Comparison of ENCODE assay signal across 25 mouse cellular contexts in genomic region chr3:135859431-135859830, GRCm38 (mm10). TPM values are rescaled to one million over a fixed set of nuclear protein-coding genes. Genes with fewer than 3 reads are reported as not detected.
DNase-seq lines count a peak whose midpoint lies in the region; ATAC-seq and TF ChIP-seq lines count a peak whose summit lies in the region.
"Had no signal": no experiment of that assay in that cellular context is flagged by ENCODE, and none has a peak within 500 bp of the region (broad histone marks: within the 10 kb centered on the region; RNA-seq: fewer than 3 reads in every experiment).

No protein-coding gene starts in this region.

- no peaks in the 10 kb centered on the region for H3K9me3 ChIP-seq in forebrain, postnatal 0 days (ENCODE audit: low read length)
- no peaks in the 10 kb centered on the region for H3K9me3 ChIP-seq in forebrain, embryonic 14.5 days (replicated peaks; ENCODE audit: control insufficient read depth, low read length)
- H3K9me3 ChIP-seq: embryonic facial prominence, embryonic 10.5 days; hindbrain, embryonic 12.5 days; limb, embryonic 12.5 days had no signal

- H3K27me3 ChIP-seq in forebrain, postnatal 0 days (ENCODE audit: insufficient read depth, low read length): no peaks in the 10 kb centered on the region
- H3K27me3 ChIP-seq in forebrain, embryonic 14.5 days (replicated peaks; ENCODE audit: control insufficient read depth, insufficient read depth, low read length): no peaks in the 10 kb centered on the region
- H3K27me3 ChIP-seq: hindbrain, embryonic 12.5 days; limb, embryonic 12.5 days had no signal

- H3K4me3 ChIP-seq in forebrain, postnatal 0 days (ENCODE audit: low read depth, low read length): no peak overlapping the region
- H3K4me3 ChIP-seq in forebrain, embryonic 14.5 days (ENCODE audit: low read depth, low read length): no peak overlapping the region
- H3K4me3 ChIP-seq: embryonic facial prominence, embryonic 10.5 days; hindbrain, embryonic 12.5 days; limb, embryonic 12.5 days had no signal

- 75% methylated on average over 5 of the region's 5 CpGs for WGBS in forebrain, postnatal 0 days
- WGBS in forebrain, embryonic 14.5 days: 80% methylated on average over 5 of the region's 5 CpGs

- H3K27ac ChIP-seq in forebrain, postnatal 0 days (ENCODE audit: low read depth, low read length): no peak overlapping the region
- no peak overlapping the region for H3K27ac ChIP-seq in forebrain, embryonic 14.5 days (ENCODE audit: low read depth, low read length)
- H3K27ac ChIP-seq: embryonic facial prominence, embryonic 10.5 days; hindbrain, embryonic 12.5 days; kidney, postnatal 0 days; limb, embryonic 12.5 days; macrophage had no signal

- TF ChIP-seq CTCF in forebrain, postnatal 0 days (IDR thresholded peaks at IDR 0.05; ENCODE audit: low read depth): no peak

- H3K9ac ChIP-seq in forebrain, postnatal 0 days: no peak overlapping the region
- H3K9ac ChIP-seq in forebrain, embryonic 14.5 days (ENCODE audit: low read length): no peak overlapping the region
- H3K9ac ChIP-seq: hindbrain, embryonic 12.5 days; limb, embryonic 12.5 days; liver, postnatal 0 days had no signal

- H3K36me3 ChIP-seq in forebrain, postnatal 0 days (ENCODE audit: insufficient read depth): no peaks in the 10 kb centered on the region
- no peaks in the 10 kb centered on the region for H3K36me3 ChIP-seq in forebrain, embryonic 14.5 days (ENCODE audit: control insufficient read depth, insufficient read depth, low read length)
- H3K36me3 ChIP-seq: hindbrain, embryonic 12.5 days; limb, embryonic 12.5 days had no signal

- no peak overlapping the region for H3K4me2 ChIP-seq in forebrain, postnatal 0 days (ENCODE audit: low read depth)
- H3K4me2 ChIP-seq in forebrain, embryonic 14.5 days (ENCODE audit: low read length): no peak overlapping the region
- H3K4me2 ChIP-seq: hindbrain, embryonic 12.5 days; limb, embryonic 12.5 days; liver, embryonic 11.5 days had no signal

- H3K4me1 ChIP-seq in forebrain, postnatal 0 days (ENCODE audit: insufficient read depth): no peaks in the 10 kb centered on the region
- H3K4me1 ChIP-seq in forebrain, embryonic 14.5 days (ENCODE audit: control insufficient read depth, insufficient read depth, low read length): no peaks in the 10 kb centered on the region
- H3K4me1 ChIP-seq: hindbrain, embryonic 12.5 days had no signal

- DNase-seq in forebrain, postnatal 0 days: no peak
- no peak for DNase-seq in forebrain, embryonic 14.5 days (ENCODE audit: low spot score)
- peak; percentile 32 to 52 for DNase-seq in layer of hippocampus, adult 18-20 months (ENCODE audit: low spot score in 2 of 2)
- DNase-seq in layer of hippocampus, postnatal 10 days (ENCODE audit: low spot score in 2 of 2): no peak
- peak; percentile 34 to 52 for DNase-seq in right cerebral cortex, adult 2 months (ENCODE audit: low spot score in 2 of 2)
- DNase-seq in right cerebral cortex, postnatal 4 days: no peak
- DNase-seq in B cell, adult 2 months: no peak
- no peak for DNase-seq in adrenal gland, postnatal 10 days
- DNase-seq: adrenal gland, postnatal 25 days; cerebellum, adult 11 months; cerebellum, adult 9-11 months; gastrocnemius, postnatal 36 days; kidney, adult 2 months; liver, postnatal 0 days; spleen, adult 18-20 months had no signal

- ATAC-seq in forebrain, postnatal 0 days: peak; percentile 25; the same call in 1 of the 2 replicates
- ATAC-seq in forebrain, embryonic 14.5 days: no peak
- ATAC-seq: CD4-positive, CD25-positive, alpha-beta regulatory T cell, adult 4 months; inflammation-experienced regulatory T-cells, adult 6 months; liver, postnatal 0 days; lung, postnatal 0 days; midbrain, embryonic 16.5 days had no signal

RNA-seq across cellular contexts. Expression of gene Slc39a8, which starts 34.4 kb away (rescaled TPM):
- total RNA-seq in forebrain, postnatal 0 days (2014; rRNA removed): 12.5 and 16.3 TPM in 2 replicates
- 8.6 and 11.9 TPM in 2 replicates for polyA plus RNA-seq in forebrain, postnatal 0 days (2015; fragmentation: Nextera tagmentation; extraction: Ambion mirVana)
- polyA plus RNA-seq in forebrain, embryonic 14.5 days (2014; fragmentation: Nextera tagmentation; extraction: Ambion mirVana): 7.2 and 9.1 TPM in 2 replicates
- 1 to 10 TPM; 2.6 TPM for total RNA-seq in layer of hippocampus, adult 18-20 months (2021)
- 10 to 100 TPM; 10.1 to 10.2 TPM for total RNA-seq in layer of hippocampus, postnatal 10 days (2021)
- 1 to 10 TPM; 6.7 to 8.9 TPM for total RNA-seq in adrenal gland, postnatal 10 days (2021)

Comparison
In these comparisons a context has a peak if more than half of its experiments do, and no peak if none do; other contexts are left out.
1. DNase-seq: peak in layer of hippocampus, adult 18-20 months (2 of 2) and right cerebral cortex, adult 2 months (2 of 2); none in forebrain, postnatal 0 days (single experiment), forebrain, embryonic 14.5 days (single experiment), layer of hippocampus, postnatal 10 days (0 of 2), right cerebral cortex, postnatal 4 days (single experiment), B cell, adult 2 months (0 of 2) and adrenal gland, postnatal 10 days (single experiment).